In the genomic region with DNA sequence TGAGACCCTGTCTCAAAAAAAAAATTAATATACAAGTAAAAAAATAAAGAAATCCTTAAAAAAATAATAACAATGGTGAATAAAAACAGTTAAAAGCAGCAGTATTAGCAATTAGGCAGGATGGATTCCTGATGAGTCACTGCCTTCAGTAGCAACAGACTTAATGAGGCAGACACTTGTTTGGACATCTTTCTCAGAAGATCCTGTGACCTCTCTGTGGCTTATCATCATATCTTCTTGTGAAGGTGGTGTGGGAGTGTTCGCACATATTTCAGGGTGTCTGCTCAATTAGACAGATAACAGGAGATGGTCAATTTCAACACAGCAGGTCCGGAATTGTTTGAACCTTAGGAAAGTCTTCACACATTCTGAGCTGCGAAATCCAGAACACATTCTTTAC, we compare ENCODE assay signal across 10 mouse cellular contexts.
"Had no signal": no experiment of that assay in that cellular context is flagged by ENCODE, and none has a peak within 500 bp of the region (broad histone marks: within the 10 kb centered on the region; RNA-seq: fewer than 3 reads in every experiment).

No protein-coding gene starts in this region.

- H3K36me3 ChIP-seq: limb, embryonic 12.5 days; lung, embryonic 15.5 days had no signal

- H3K4me3 ChIP-seq: layer of hippocampus, adult 2 months; limb, embryonic 12.5 days; lung, embryonic 15.5 days had no signal

- H3K27ac ChIP-seq: layer of hippocampus, adult 2 months; limb, embryonic 12.5 days; lung, embryonic 15.5 days had no signal

- H3K4me2 ChIP-seq: limb, embryonic 12.5 days; lung, embryonic 15.5 days; midbrain, embryonic 11.5 days had no signal

- DNase-seq: kidney, adult 18-20 months; kidney, postnatal 10 days; kidney, postnatal 4 days; lung, postnatal 14 days; right cerebral cortex, postnatal 25 days; thymus, postnatal 4 days had no signal

- H3K9me3 ChIP-seq: limb, embryonic 12.5 days; lung, embryonic 15.5 days had no signal

- H3K9ac ChIP-seq: limb, embryonic 12.5 days; lung, embryonic 15.5 days had no signal

- H3K27me3 ChIP-seq: limb, embryonic 12.5 days; lung, embryonic 15.5 days had no signal

- H3K4me1 ChIP-seq: limb, embryonic 12.5 days; lung, embryonic 15.5 days had no signal
